Mouse (Mus musculus) c-Kit-negative CD71-positive TER-119-positive erythroid progenitor cells, embryonic 14.5 days (primary cell): Measurements from ENCODE around the gene Sirt1.
"Not testable (repeated sequence)": the region's sequence is repeated elsewhere in the genome, so short reads cannot be mapped to it uniquely, and the experiment has no call there.

Experiments
- DNase-seq: peaks from one replicate; pipeline ENCODE4 v3.0.0-alpha.2; 2013; ENCODE audit warnings: low read depth, low spot score

The Sirt1 gene

GRCm38 (mm10) chr10:63381498-63382280 lies at the start of gene Sirt1:
Sirt1 (minus strand) TSS chr10:63381704.
- DNase-seq, result no peak

- peak; percentile 88 for DNase-seq
Measured at GRCm38 (mm10) chr10:63429785-63430305, 48.3 kb upstream of the Sirt1 start, which contains the start of gene Ctnna3. Ctnna3 (plus strand) TSS chr10:63430098.

GRCm38 (mm10) chr10:63429380-63429779 lies 47.9 kb upstream of the Sirt1 start:
- DNase-seq, result peak; percentile 91

- no peak for DNase-seq
Measured at GRCm38 (mm10) chr10:63429023-63429340, 47.5 kb upstream of the Sirt1 start.

GRCm38 (mm10) chr10:63428243-63429022 lies 46.9 kb upstream of the Sirt1 start:
- DNase-seq, result no peak

- DNase-seq, result no peak
Measured at GRCm38 (mm10) chr10:63427146-63427545, 45.6 kb upstream of the Sirt1 start.

- no peak for DNase-seq
Measured at GRCm38 (mm10) chr10:63424475-63424814, 42.9 kb upstream of the Sirt1 start.

GRCm38 (mm10) chr10:63423591-63424474 lies 42.3 kb upstream of the Sirt1 start:
- DNase-seq, result no peak

- DNase-seq, result no peak
Measured at GRCm38 (mm10) chr10:63422736-63422992, 41.2 kb upstream of the Sirt1 start.

GRCm38 (mm10) chr10:63421739-63422735 lies 40.5 kb upstream of the Sirt1 start, which contains the start of gene Gm7075:
Gm7075 (minus strand) TSS chr10:63421789.
- DNase-seq, result no peak

- no peak for DNase-seq
Measured at GRCm38 (mm10) chr10:63417061-63417460, 35.6 kb upstream of the Sirt1 start.

GRCm38 (mm10) chr10:63415850-63416249 lies 34.3 kb upstream of the Sirt1 start:
- DNase-seq, result no peak

GRCm38 (mm10) chr10:63415287-63415686 lies 33.8 kb upstream of the Sirt1 start:
- no peak for DNase-seq

GRCm38 (mm10) chr10:63412756-63413155 lies 31.3 kb upstream of the Sirt1 start:
- DNase-seq, result no peak

- not testable (repeated sequence) for DNase-seq
Measured at GRCm38 (mm10) chr10:63411674-63412073, 30.2 kb upstream of the Sirt1 start.

GRCm38 (mm10) chr10:63410162-63410956 lies 28.9 kb upstream of the Sirt1 start:
- no peak for DNase-seq

- no peak for DNase-seq
Measured at GRCm38 (mm10) chr10:63403636-63404035, 22.1 kb upstream of the Sirt1 start.

- DNase-seq, result no peak
Measured at GRCm38 (mm10) chr10:63402731-63403504, 21.4 kb upstream of the Sirt1 start.

- DNase-seq, result no peak
Measured at GRCm38 (mm10) chr10:63396963-63397362, 15.5 kb upstream of the Sirt1 start.
